Mouse (Mus musculus): ENCODE measurements around the gene Pcp2. TPM values are rescaled to one million over a fixed set of nuclear protein-coding genes. Genes with fewer than 3 reads are reported as not detected.

Pcp2 gene
- 2.3 and 6.0 TPM in 2 replicates for polyA plus RNA-seq (2015; fragmentation: Nextera tagmentation; extraction: Ambion mirVana)

DNA sequence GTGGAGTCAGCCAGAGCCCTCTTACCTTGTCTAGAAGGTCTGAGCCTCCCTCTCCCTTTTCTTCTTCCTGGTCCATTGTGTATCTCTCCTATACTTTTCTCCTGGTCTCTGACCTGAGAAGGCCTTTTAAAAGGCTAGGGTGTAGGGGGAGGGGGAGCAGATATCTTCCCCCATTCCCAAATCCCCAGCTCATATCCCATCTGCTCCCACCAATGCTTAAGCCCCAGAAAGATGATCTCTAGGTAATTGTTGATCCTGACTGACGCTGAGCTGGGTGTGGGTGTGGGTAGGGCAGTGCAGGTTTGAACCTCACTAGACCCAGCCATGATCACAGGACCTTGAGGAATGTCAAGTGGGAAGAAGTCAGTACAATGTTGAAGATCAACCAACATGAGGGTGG, at the start of gene Pcp2:
Gene Pcp2 (minus strand): TSS at position 101 of the 400 bp plus-strand sequence.
- ATAC-seq (replicated peaks) = no peak
- peaks cover 11% of the 10 kb centered on the region for H3K4me1 ChIP-seq
- no peaks in the 10 kb centered on the region for H3K27me3 ChIP-seq (replicated peaks)
- H3K27ac ChIP-seq = no peak within 1 kb of the TSS
- no peaks in the 10 kb centered on the region for H3K36me3 ChIP-seq (replicated peaks)
- H3K4me2 ChIP-seq = no peak within 1 kb of the TSS
- H3K4me3 ChIP-seq = no peak within 1 kb of the TSS
- no peaks in the 10 kb centered on the region for H3K9me3 ChIP-seq
- no peak within 1 kb of the TSS for H3K9ac ChIP-seq
- WGBS = 69% methylated on average over 1 of the region's 1 CpGs

DNA sequence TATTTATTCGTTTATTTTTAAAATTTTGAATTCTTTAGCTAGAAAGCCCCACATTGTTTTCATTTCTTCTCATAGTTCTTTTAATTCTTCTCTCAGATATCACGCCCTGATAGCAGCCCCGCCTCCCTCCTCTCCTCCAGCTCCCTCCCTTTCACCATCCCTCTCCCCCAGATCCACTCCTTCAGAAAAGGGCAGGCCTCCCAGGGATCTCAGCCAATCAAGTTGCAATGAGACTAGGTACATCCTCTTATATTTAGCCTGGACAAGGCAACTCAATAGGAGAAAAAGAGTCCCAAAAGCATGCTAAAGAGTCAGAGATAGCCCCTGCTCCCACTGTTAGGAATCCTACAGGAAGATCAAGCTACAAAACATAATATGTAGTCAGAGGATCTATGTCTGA, 49.3 kb upstream of the Pcp2 start:
- Histone ChIP-seq H3K4me1 (peaks cover 27% of the 10 kb centered on the region), H3K9ac (no peak overlapping the region), H3K36me3 (replicated peaks) (peaks cover 8% of the 10 kb centered on the region; the same call in 1 of the 2 replicates), H3K4me2 (no peak overlapping the region), H3K4me3 (no peak overlapping the region), H3K27me3 (replicated peaks) (no peaks in the 10 kb centered on the region), H3K27ac (no peak overlapping the region), H3K9me3 (no peaks in the 10 kb centered on the region)
- ATAC-seq (replicated peaks) = no peak
- WGBS = 54% methylated on average over 3 of the region's 3 CpGs

DNA sequence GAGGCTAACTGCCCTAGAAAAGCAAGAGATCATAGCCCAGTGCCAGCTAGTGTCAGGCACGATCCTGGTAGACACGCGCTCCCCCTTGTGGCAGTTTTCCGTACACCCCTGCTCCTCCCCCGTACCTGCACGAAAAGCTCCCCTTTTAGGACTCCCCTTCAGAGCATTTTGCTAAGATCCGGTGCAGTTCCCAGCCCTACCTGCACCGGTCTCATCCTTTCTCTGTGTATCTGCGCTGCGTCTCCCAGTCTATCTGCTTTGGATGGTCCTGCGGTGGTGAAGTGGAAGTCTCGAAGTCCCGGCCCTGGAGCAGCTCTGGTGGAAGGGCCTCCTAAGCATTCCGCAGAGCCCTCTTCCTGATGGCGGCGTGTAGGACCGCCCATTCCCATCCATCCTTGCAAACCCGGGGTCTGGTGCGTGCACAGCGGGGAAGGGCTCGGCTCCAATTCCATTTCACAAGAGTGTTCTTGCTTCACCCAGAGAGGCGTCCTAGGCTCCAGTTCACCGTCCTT, 46.7 kb upstream of the Pcp2 start, which contains the start of gene Fcor:
Gene Fcor (minus strand): TSS at position 383 of the 512 bp plus-strand sequence.
- peak; percentile 89 for ATAC-seq (replicated peaks)
- under 1% methylated on average over 23 of the region's 23 CpGs for WGBS
- peak within 1 kb of the TSS; percentile 53 for H3K4me3 ChIP-seq

DNA sequence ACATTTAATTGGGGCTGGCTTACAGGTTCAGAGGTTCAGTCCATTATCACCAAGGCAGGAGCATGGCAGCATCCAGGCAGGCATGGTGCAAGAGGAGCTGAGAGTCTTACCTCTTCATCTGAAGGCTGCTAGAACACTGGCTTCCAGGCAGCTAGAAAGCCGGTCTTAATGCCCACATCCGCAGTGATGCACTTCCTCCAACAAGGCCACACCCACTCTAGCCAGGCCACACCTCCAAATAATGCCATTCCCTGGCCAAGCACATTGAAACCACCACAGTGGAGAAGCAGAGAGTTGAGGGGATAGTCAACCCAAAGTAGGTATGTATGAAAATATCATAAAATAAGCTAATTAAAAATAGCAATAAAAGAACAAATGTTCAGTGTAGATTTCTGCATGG, 45.0 kb upstream of the Pcp2 start:
- H3K36me3 ChIP-seq (replicated peaks) = no peaks in the 10 kb centered on the region
- 83% methylated on average over 2 of the region's 2 CpGs for WGBS

More for the DNA sequence above, 46.7 kb upstream of the Pcp2 start, which contains the start of gene Fcor:
- Histone ChIP-seq H3K9ac (peak within 1 kb of the TSS; percentile 42), H3K27ac (peak within 1 kb of the TSS; percentile 75), H3K36me3 (replicated peaks) (no peaks in the 10 kb centered on the region), H3K4me1 (peaks cover 12% of the 10 kb centered on the region; the same call in 1 of the 2 replicates), H3K4me2 (peak within 1 kb of the TSS; percentile 56), H3K9me3 (no peaks in the 10 kb centered on the region), H3K27me3 (replicated peaks) (no peaks in the 10 kb centered on the region)

DNA sequence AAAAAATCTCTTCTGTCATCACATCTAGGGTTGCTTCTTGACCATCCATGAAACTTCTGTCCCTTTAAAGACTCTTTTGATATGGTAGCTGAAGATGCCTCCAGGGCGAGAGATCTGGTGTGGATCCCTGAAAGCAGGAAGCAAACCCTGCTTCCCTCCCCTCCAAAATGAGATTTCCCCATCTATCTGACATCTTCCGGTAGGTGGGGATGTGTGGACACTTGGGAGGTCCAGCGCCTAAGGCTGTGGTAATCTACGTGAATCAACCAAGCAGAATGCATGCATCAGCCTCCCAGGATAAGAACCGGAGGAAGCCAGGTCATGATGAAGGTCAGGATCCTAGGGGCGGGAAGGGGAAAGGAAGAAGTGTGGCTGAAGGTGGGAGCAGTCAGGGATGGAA, 40.2 kb upstream of the Pcp2 start, which contains the start of gene Mcemp1:
Gene Mcemp1 (plus strand): TSS at position 248 of the 400 bp plus-strand sequence.
- ATAC-seq (replicated peaks) = no peak
- Histone ChIP-seq H3K9me3 (no peaks in the 10 kb centered on the region), H3K27ac (no peak within 1 kb of the TSS), H3K27me3 (replicated peaks) (no peaks in the 10 kb centered on the region), H3K9ac (no peak within 1 kb of the TSS), H3K4me1 (no peaks in the 10 kb centered on the region), H3K4me3 (no peak within 1 kb of the TSS), H3K4me2 (no peak within 1 kb of the TSS), H3K36me3 (replicated peaks) (no peaks in the 10 kb centered on the region)
- WGBS = 74% methylated on average over 6 of the region's 6 CpGs

More for the DNA sequence above, 45.0 kb upstream of the Pcp2 start:
- H3K4me1 ChIP-seq = 0 out of 2 replicates have a peak, but pooled peaks cover 7% of the 10 kb centered on the region
- ATAC-seq (replicated peaks) = no peak
- no peak overlapping the region for H3K4me3 ChIP-seq
- no peak overlapping the region for H3K9ac ChIP-seq
- no peaks in the 10 kb centered on the region for H3K9me3 ChIP-seq
- H3K27ac ChIP-seq = no peak overlapping the region
- H3K4me2 ChIP-seq = no peak overlapping the region
- no peaks in the 10 kb centered on the region for H3K27me3 ChIP-seq (replicated peaks)

DNA sequence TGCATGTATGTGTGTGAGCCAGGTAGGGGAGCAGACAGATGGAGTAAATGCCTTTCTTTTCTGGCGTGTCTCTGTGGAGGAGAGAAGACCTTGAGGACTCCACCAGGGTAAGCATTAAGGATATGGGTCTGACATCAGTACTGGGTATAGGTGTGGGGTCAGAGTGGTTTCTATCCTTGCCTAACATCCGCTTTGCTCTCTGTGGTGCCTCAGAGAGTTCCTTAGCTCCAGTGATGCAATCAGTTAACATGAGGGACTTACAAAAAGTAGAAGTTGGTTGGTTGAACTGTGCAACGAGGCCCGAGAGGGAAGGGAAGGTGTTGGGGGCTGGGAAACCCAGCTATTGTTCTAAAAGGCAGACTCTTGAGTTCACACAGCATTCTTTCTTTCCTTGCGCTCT, 39.1 kb upstream of the Pcp2 start:
- ATAC-seq (replicated peaks) = no peak
- no peaks in the 10 kb centered on the region for H3K27me3 ChIP-seq (replicated peaks)
- H3K36me3 ChIP-seq (replicated peaks) = no peaks in the 10 kb centered on the region
- no peaks in the 10 kb centered on the region for H3K4me1 ChIP-seq
- no peak overlapping the region for H3K4me3 ChIP-seq
- no peak overlapping the region for H3K9ac ChIP-seq
- H3K27ac ChIP-seq = no peak overlapping the region
- 63% methylated on average over 5 of the region's 5 CpGs for WGBS
- no peak overlapping the region for H3K4me2 ChIP-seq
- H3K9me3 ChIP-seq = no peaks in the 10 kb centered on the region

DNA sequence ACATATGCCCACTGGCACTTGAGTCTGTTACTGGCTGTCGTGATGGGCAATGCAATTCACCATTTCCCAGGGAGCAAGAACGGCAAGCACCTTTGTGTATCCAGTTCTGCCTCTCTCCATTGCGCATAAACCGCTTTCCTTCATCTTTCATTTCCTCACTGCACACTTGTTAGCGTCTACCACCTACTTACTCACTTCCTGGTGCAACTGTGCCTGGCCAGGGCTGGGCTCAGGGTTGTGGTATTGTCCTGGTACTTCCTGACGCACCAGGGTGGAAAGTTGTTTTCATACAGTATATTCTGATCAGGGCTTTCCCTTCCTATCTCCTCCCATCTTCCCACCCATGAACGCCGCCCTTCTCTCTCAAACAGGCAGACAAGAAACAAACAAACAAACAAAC, 35.5 kb upstream of the Pcp2 start:
- no peaks in the 10 kb centered on the region for H3K27me3 ChIP-seq (replicated peaks)
- no peak overlapping the region for H3K9ac ChIP-seq
- peaks cover 9% of the 10 kb centered on the region for H3K4me1 ChIP-seq
- WGBS = 86% methylated on average over 8 of the region's 8 CpGs
- H3K9me3 ChIP-seq = no peaks in the 10 kb centered on the region
- no peak overlapping the region for H3K4me2 ChIP-seq
- H3K4me3 ChIP-seq = no peak overlapping the region
- ATAC-seq (replicated peaks) = no peak
- no peak overlapping the region for H3K27ac ChIP-seq
- no peaks in the 10 kb centered on the region for H3K36me3 ChIP-seq (replicated peaks)

DNA sequence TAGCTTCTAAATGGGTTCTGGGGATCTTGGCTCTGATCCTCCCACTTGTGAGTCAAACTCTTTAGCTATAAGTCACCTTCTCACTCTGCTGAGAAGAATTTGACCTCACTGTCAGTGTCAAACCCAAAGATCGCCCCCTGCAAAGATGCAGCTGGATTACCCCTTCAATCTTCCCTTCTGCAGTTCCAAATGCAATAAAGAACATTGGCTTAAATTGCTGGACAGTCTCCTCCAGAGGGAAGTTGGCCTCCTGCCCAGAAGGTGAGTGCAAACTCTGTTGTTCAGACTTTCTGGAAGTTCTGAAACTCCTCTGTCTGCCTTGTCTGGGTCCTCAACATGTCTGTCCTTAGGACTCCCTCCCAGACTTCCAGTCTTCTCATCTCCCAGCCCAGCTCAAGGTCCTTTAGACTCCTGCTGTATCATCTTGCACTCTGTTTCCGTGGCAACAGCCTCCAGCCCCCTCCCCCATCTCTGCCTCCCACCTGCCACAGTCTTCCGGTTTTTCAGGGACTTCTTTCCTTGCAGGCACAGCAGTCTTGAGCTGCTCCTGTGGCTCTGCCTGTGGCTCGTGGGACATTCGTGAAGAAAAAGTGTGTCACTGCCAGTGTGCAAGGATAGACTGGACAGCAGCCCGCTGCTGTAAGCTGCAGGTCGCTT, 31.5 kb upstream of the Pcp2 start:
- no peaks in the 10 kb centered on the region for H3K9me3 ChIP-seq
- ATAC-seq (replicated peaks) = peak; percentile 77
- 20% methylated on average over 7 of the region's 7 CpGs for WGBS
- H3K36me3 ChIP-seq (replicated peaks) = no peaks in the 10 kb centered on the region
- H3K27ac ChIP-seq = no peak overlapping the region
- peak overlapping the region; percentile 16; the same call in 1 of the 2 replicates for H3K4me2 ChIP-seq
- H3K27me3 ChIP-seq (replicated peaks) = no peaks in the 10 kb centered on the region
- 0 out of 2 replicates have a peak overlapping the region, but pooled peaks have one; percentile 9 for H3K4me3 ChIP-seq
- peaks cover 9% of the 10 kb centered on the region for H3K4me1 ChIP-seq
- no peak overlapping the region for H3K9ac ChIP-seq

DNA sequence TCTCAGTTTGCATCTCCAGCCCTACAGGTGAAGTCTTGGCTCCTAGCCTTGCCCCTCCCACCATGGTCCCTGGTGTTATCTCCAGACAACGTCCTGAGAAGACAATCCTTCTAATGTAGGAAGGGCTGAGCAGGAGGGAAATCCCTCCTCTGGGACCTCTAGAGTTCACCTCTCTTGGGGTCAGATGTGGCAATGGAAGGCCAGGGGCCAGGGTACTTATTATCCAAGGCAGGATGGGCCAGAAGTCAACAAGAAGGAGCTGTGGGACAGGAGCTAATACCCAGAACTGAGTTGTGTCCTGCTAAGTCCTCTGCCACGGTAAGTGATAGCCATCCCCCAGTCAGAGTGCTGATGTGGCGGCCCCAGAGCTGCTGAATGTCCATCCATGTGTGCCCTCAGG, 30.2 kb upstream of the Pcp2 start, which contains the start of gene Retn:
Gene Retn (plus strand): TSS at position 245 of the 400 bp plus-strand sequence.
- no peak for ATAC-seq (replicated peaks)
- 72% methylated on average over 3 of the region's 3 CpGs for WGBS
- Histone ChIP-seq H3K9ac (no peak within 1 kb of the TSS), H3K4me2 (no peak within 1 kb of the TSS), H3K36me3 (replicated peaks) (no peaks in the 10 kb centered on the region), H3K9me3 (no peaks in the 10 kb centered on the region), H3K4me1 (peaks cover 9% of the 10 kb centered on the region), H3K4me3 (no peak within 1 kb of the TSS), H3K27ac (no peak within 1 kb of the TSS), H3K27me3 (replicated peaks) (no peaks in the 10 kb centered on the region)

DNA sequence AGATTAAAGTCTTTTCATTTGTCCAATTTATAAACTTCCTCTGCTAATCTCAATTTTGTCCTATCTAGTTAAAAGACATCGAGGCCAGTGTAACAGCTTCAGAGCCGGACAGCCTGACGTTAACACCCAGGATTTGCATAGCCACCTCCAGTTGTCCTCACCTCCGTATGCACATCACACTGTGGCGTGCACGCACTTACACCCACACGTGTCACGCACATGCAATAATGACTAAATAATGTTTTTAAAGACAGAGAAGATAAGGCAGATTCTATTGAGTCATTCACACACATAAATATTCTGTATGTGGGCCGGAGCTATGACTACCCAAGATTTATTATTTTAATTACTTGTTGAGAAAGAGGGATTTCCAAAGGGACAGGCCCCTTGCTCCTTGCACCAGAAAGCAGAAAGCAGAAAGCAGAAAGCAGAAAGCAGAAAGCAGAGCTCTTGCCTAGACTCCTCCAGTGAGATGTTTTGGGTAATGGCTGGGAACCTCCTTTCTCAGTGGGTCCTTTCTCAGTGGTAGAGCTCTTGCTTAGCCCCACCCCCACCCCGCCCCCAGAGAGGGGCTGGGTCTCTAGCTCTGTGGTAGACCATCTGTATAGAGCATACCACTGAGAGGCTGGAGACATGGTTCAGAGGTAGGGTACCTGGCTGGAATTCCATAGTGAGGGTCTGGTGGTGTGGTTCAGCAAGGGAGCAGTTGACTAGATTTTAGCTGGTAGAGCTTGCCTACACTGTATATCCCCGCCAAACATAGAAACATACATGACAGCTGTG, 29.6 kb upstream of the Pcp2 start:
- WGBS = 75% methylated on average over 11 of the region's 11 CpGs
- Histone ChIP-seq H3K27ac (no peak overlapping the region), H3K27me3 (replicated peaks) (no peaks in the 10 kb centered on the region), H3K4me3 (no peak overlapping the region), H3K9ac (no peak overlapping the region), H3K4me1 (peaks cover 9% of the 10 kb centered on the region), H3K9me3 (no peaks in the 10 kb centered on the region), H3K4me2 (no peak overlapping the region), H3K36me3 (replicated peaks) (no peaks in the 10 kb centered on the region)
- ATAC-seq (replicated peaks) = no peak

DNA sequence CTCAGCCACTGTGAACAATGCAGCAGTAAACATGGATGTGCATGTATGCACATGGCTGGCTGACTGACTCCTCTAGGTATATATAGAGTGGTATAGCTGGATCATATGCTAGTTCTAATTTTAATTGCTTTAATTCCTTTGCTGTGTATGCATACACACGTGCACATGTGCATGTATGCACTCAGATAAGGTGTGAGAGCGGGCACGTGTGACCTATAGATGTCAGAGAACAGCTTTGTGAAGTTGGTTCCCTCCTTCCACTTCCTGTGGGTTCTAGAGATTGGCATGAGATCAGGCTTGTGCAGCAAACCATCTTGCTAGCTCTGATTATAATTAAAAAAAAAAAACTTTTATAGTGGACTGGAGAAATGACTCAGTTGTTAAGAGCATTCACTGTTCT, 27.5 kb upstream of the Pcp2 start:
- Histone ChIP-seq H3K4me3 (no peak overlapping the region), H3K4me1 (peaks cover 9% of the 10 kb centered on the region), H3K9me3 (no peaks in the 10 kb centered on the region), H3K27me3 (replicated peaks) (no peaks in the 10 kb centered on the region), H3K27ac (no peak overlapping the region), H3K36me3 (replicated peaks) (no peaks in the 10 kb centered on the region), H3K4me2 (no peak overlapping the region), H3K9ac (no peak overlapping the region)
- no peak for ATAC-seq (replicated peaks)
- 69% methylated on average over 3 of the region's 3 CpGs for WGBS

DNA sequence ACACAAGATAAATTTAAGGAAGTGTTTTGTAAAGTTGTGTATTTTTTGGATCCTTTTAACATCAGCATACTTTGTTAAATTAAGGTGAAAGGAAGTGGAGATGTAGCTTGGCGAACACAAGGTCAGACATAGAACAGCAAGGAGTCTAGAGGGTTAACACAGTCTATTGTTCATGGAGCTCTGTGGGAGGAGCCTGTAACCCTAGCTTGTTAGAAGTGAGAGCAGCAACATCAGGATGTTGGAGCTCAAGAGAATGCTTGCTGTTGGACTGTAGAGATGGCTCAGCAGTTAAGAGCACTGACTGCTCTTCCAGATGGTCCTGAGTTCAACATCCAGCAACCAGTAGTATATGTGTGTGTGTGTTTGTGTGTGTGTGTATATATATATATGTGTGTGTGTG, 23.6 kb upstream of the Pcp2 start:
- Histone ChIP-seq H3K9ac (no peak overlapping the region), H3K27ac (no peak overlapping the region), H3K4me1 (no peaks in the 10 kb centered on the region), H3K9me3 (no peaks in the 10 kb centered on the region), H3K4me3 (no peak overlapping the region), H3K36me3 (replicated peaks) (no peaks in the 10 kb centered on the region), H3K4me2 (no peak overlapping the region), H3K27me3 (replicated peaks) (no peaks in the 10 kb centered on the region)
- no peak for ATAC-seq (replicated peaks)
- 36% methylated on average over 1 of the region's 1 CpGs for WGBS
